Mouse (Mus musculus) heart, adult 2 months (tissue): ENCODE measurements at regions not wholly inside any gene's neighbourhood (a gene's known extent, or its start where the extent isn't known, plus 50 kb on each side); places are given as distances from the start of the nearest gene placed in this dataset.
"Not testable (repeated sequence)": the region's sequence is repeated elsewhere in the genome, so short reads cannot be mapped to it uniquely, and the experiment has no call there.

Experiments used
- DNase-seq, 2 experiments: peaks; one replicate each; pipeline ENCODE4 v3.0.0; 2021
- H3K27ac ChIP-seq: fragments of 200-600 bp; 2 replicates; pipeline ENCODE4 v1.8.1; 2022
- H3K27me3 ChIP-seq: fragments of 200-500 bp; 2 replicates; pipeline ENCODE4 v1.6.1; 2012; ENCODE audit warnings: mild to moderate bottlenecking, low read length, inconsistent platforms, mixed read lengths; ENCODE audit not compliant: control insufficient read depth, insufficient read depth
- H3K36me3 ChIP-seq: fragments of 200-500 bp; 2 replicates; pipeline ENCODE4 v1.6.1; 2012; ENCODE audit warnings: low read length, inconsistent platforms; ENCODE audit not compliant: control insufficient read depth, insufficient read depth
- H3K4me1 ChIP-seq: fragments of 200-500 bp; 2 replicates; pipeline ENCODE4 v1.6.1; 2011; ENCODE audit warnings: low read length; ENCODE audit not compliant: control insufficient read depth, insufficient read depth
- H3K4me3 ChIP-seq: fragments of 200-600 bp; 2 replicates; pipeline ENCODE4 v1.8.1; 2022
- H3K79me2 ChIP-seq: fragments of 200-500 bp; replicated peaks from 2 replicates; pipeline ENCODE4 v1.6.1; 2012; ENCODE audit warnings: mild to moderate bottlenecking, inconsistent platforms, low read length, moderate library complexity, mixed read lengths; ENCODE audit not compliant: control insufficient read depth, insufficient read depth
- H3K9ac ChIP-seq: fragments of 200-500 bp; 2 replicates; pipeline ENCODE4 v1.6.1; 2012; ENCODE audit warnings: low read depth, mild to moderate bottlenecking, control low read depth, inconsistent platforms, low read length, mixed read lengths
- CTCF ChIP-seq: fragments of 200-600 bp; IDR thresholded peaks from 2 replicates; pipeline ENCODE4 v1.8.1; 2022; ENCODE audit warnings: antibody characterized with exemption, mild to moderate bottlenecking, moderate library complexity
- EP300 ChIP-seq: fragments of 200-500 bp; IDR thresholded peaks from 2 replicates; pipeline ENCODE4 v1.6.1; 2011; ENCODE audit warnings: low read depth, low read length, control low read depth; ENCODE audit not compliant: insufficient read depth
- POLR2A ChIP-seq: fragments of 200-500 bp; IDR thresholded peaks from 2 replicates; pipeline ENCODE4 v1.6.1; 2011; ENCODE audit warnings: mild to moderate bottlenecking, low read depth, low read length, control low read depth; ENCODE audit not compliant: insufficient read depth
- WGBS: fragments of 180-500 bp; shearing (Covaris S2); methylation state at CpG from one replicate; pipeline ENCODE4 v1.1.7; 2018; 5-methylcytosine and 5-hydroxymethylcytosine counted together
- intact Hi-C: fragments of 180-260 bp; cut with DNase I; formaldehyde crosslinking; loops from one replicate; pipeline ENCODE4 v1.15.1; 2025

DNA sequence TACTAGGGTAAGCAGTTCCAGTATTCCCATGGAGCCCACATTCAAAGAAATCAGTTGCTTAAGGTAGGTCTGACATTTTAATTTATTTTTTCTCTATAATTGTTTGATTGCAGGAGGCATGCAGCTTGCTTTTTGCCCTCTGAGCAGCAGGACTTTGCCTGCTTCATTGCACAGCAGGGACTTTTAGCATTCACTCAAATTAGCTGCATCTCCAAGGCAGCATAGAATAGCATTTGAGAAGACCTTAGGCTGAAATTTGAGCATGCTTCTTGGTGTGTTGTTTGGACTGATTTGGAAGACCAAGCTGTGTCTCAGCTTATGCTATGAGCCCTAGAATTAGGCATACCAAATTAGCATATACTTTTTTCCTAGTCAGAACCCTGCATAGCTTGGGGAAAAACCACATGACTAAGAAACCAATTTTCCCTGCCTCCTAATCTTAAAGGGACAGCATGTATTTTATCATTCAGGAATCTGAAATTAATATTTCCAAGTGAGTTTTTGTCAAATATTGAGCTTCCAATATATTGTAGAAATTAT lies 271.7 kb upstream of the Gje1 start:
- H3K27ac ChIP-seq: no peak overlapping the region
- TF ChIP-seq POLR2A (no peak), CTCF (no peak), EP300 (no peak)
- H3K27me3 ChIP-seq: no peaks in the 10 kb centered on the region
- H3K79me2 ChIP-seq: no peaks in the 10 kb centered on the region
- no peak overlapping the region for H3K9ac ChIP-seq
- intact Hi-C loops: no loop called here
- H3K4me3 ChIP-seq: no peak overlapping the region
- H3K36me3 ChIP-seq: no peaks in the 10 kb centered on the region
- H3K4me1 ChIP-seq: no peaks in the 10 kb centered on the region
- DNase-seq: no peak

DNA sequence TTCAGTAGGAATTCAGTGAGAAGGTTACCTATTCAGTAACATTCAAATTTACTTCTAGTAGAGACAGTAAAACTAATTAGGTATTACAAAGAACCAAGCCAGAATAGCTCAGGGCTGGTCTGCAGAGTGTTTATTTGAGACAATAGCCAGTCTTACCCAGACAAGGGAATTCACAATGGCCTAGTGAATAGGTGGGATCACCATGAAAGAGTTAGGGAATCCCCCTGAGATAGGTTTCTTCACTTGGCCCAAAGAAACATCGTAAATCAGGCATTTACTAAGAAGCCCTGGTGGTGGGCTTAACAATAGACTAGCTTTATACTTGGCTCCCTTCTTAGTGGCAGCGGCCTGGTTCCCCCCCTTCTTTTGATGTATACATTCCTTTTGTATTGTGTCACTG lies 268.6 kb upstream of the Gje1 start:
- H3K27ac ChIP-seq, H3K27me3 ChIP-seq, intact Hi-C loops, H3K9ac ChIP-seq, H3K4me3 ChIP-seq, DNase-seq, H3K36me3 ChIP-seq, H3K4me1 ChIP-seq, H3K79me2 ChIP-seq: not testable (repeated sequence)
- 80% methylated on average over 2 of the region's 2 CpGs for WGBS

DNA sequence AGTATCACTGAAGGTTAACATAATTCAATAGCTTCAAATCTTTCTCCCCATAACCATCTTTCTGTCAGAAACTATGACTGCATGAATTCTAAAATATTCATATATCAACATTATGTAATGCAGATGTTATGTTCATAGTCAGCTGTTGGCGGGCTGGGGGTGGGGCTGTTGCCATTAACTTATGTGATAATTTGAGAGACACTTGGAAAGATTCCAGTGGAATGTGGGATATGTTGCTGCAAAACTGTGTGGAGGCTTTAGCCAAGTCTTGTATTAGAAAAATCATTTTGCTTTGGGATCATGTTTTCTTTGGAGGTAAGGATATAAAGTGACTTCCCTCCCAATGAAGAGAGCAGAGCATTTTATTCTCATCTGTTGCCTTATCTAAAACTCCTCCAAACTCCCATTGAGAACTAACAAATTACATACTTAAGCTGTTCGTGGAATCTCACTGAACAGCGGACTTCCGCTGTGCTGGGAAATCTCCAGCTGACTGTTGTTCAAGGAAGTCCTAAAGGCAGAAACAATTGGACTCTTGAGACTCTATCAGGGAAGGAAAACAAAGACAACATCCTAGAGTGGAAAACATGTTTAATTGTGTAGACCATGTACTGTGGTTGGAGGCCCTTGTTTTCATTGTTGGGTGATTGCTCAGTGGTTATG lies 260.2 kb upstream of the Gje1 start:
- Histone ChIP-seq H3K27me3 (no peaks in the 10 kb centered on the region), H3K79me2 (no peaks in the 10 kb centered on the region), H3K36me3 (no peaks in the 10 kb centered on the region; the same call in 1 of the 2 replicates), H3K27ac (no peak overlapping the region), H3K4me1 (no peaks in the 10 kb centered on the region; the same call in 1 of the 2 replicates), H3K9ac (no peak overlapping the region), H3K4me3 (no peak overlapping the region)
- DNase-seq: peak in 1 of 2 experiments; percentile 11
- TF ChIP-seq CTCF (no peak), POLR2A (no peak), EP300 (no peak)
- 12% methylated on average over 4 of the region's 4 CpGs for WGBS
- intact Hi-C loops: no loop called here

DNA sequence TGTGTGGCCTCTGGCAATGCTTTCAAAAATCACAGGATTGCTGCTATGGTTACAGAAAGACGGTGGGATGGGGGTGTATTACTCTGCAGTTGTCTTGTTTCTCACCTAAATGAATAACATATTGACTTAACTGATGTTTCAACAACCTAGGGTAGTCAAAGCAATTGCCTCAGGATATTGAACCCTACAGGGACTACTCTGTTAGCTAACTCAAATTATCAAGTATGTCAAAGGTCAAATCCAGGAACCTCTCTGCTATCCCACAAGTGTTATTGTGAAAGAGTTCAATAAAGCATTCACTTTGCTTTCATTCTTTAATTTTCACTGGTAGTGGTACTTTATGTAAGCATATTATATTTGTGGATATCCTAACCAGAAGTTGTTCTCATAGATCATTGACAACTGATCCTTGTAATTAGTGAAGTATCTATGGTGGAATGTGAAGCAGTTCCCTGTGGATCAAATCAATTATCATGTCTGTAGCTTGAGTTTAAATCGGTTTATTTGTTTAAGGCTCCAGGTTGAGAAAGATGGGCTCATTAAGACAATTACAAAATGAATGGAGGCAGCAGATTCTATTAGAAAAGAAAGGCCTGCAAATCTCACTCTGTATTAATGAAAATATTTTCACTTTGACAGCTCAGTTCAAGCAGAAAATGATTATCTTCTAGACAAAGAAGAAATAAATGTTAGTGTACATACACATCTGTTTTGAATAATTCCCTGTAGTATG lies 259.4 kb upstream of the Gje1 start:
- DNase-seq: no peak
- TF ChIP-seq POLR2A: no peak
- no peak for TF ChIP-seq EP300
- TF ChIP-seq CTCF: no peak
- WGBS: 64% methylated on average over 2 of the region's 2 CpGs
- H3K79me2 ChIP-seq: no peaks in the 10 kb centered on the region
- no peaks in the 10 kb centered on the region for H3K27me3 ChIP-seq
- no peak overlapping the region for H3K27ac ChIP-seq
- no peak overlapping the region for H3K9ac ChIP-seq
- H3K4me3 ChIP-seq: no peak overlapping the region
- H3K4me1 ChIP-seq: no peaks in the 10 kb centered on the region; the same call in 1 of the 2 replicates
- intact Hi-C loops: no loop called here
- H3K36me3 ChIP-seq: no peaks in the 10 kb centered on the region; the same call in 1 of the 2 replicates

DNA sequence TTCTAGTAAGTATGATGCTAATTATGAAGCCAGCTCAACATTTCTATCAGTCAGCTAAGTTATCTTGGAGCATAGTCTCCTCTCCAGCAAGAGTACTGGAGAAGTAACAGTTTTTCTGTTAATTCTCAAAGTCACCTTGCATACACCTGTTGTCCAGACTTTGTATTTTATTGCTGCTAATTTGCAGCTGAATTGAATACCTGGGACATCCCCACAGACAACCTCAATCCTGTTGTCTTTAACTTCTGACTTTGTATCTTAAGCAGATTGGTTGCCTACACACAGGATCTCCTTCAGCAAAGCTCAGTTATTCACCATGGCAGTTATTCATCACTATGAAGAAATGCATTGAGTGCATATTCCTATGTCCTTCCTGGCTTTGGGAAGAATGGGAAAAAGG lies 251.7 kb upstream of the Gje1 start:
- DNase-seq: no peak
- Histone ChIP-seq H3K27me3 (no peaks in the 10 kb centered on the region), H3K79me2 (no peaks in the 10 kb centered on the region), H3K27ac (no peak overlapping the region), H3K9ac (no peak overlapping the region), H3K36me3 (no peaks in the 10 kb centered on the region), H3K4me3 (no peak overlapping the region), H3K4me1 (no peaks in the 10 kb centered on the region)
- no peak for TF ChIP-seq EP300
- TF ChIP-seq POLR2A: no peak
- TF ChIP-seq CTCF: no peak
- intact Hi-C loops: no loop called here

DNA sequence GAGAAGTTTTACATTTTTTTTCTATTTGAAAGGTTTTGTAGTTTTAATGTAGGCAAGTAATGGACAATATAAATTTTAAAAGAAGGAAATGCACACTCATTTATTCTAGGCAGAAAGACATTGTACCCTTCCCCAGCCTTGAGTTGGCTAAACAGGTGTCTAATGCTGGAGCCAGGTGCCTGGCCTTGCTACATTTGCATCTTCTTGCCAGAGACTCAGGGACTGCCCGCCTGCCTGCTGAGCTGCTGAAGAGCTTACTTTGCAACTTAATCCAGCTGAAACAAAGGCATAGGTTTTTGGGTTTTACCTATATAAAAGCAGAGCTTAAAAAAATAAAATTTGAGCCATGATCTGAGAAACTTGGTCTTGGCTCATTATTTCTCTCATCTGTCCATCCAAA lies 249.6 kb upstream of the Gje1 start:
- intact Hi-C loops: no loop called here
- 78% methylated on average over 1 of the region's 1 CpGs for WGBS
- DNase-seq: no peak

DNA sequence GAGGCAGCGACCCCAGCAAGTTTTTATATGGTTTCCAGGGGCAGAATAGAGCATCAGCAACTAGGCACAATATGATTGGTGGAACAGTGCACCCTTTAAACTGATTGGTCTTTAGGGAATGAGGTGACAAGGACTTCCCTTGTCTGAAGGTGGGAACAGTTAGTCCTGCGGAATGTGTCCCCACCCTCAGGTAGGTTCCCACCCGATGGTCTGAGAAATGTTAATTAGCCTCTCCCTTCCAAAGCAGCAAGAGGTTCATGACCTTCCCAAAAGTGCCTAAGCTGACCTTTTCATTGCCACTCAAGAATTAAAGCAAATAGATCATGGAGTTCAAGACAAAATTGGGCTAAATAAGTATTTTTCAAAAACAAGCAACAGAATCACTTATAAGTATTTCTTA lies 248.8 kb upstream of the Gje1 start:
- intact Hi-C loops, H3K9ac ChIP-seq, H3K36me3 ChIP-seq, DNase-seq, H3K27ac ChIP-seq, H3K4me1 ChIP-seq, H3K27me3 ChIP-seq, H3K79me2 ChIP-seq, H3K4me3 ChIP-seq: not testable (repeated sequence)
- WGBS: 80% methylated on average over 3 of the region's 3 CpGs

More for the DNA sequence above, 249.6 kb upstream of the Gje1 start:
- Histone ChIP-seq H3K27me3 (no peaks in the 10 kb centered on the region), H3K27ac (no peak overlapping the region), H3K9ac (no peak overlapping the region), H3K4me1 (no peaks in the 10 kb centered on the region), H3K4me3 (no peak overlapping the region), H3K79me2 (no peaks in the 10 kb centered on the region), H3K36me3 (no peaks in the 10 kb centered on the region)
- TF ChIP-seq POLR2A: no peak
- no peak for TF ChIP-seq CTCF
- TF ChIP-seq EP300: no peak
